Mouse (Mus musculus): ENCODE results near the gene Sfmbt1.

Sfmbt1 gene

DNA sequence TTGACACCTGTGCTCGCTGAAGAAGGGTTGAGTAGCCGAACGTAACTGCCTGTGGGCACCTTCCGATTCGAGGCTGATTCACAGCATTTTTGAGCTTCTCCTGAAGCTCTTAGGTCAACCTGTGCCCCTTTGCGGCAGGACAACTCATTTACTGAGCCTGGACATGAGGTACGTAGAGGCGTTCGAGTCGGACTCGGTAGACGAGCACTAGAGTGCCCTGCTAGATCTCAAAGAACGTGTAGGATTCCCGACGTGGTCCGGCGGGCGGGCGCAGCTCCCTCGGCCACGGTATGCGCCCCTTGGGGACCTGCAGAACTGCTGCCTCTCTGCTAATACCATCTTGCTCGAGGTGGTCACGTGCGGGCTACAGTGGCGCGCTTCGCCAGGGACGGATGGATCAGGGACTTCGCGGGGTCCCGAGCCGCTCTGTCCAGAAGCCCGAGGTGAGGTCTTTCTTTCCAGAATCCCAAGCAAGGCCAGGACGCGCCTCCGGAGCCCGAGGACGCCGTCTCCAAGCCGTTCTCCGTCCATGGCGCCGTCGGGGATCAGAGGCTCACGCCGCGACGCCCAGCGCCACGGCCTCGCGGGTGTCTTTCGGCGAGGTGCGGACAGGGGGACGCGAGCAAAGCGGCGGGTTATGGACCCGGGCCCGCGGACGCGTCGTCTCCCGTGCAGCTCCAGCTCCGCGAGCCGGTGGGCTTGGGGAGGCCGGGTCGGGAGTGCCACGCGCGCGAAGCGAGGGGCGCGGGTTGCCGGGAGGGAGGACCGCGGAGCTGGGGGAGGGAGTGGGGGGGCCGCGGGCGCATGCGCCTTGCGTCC lies at the start of gene Sfmbt1:
TSS of gene Sfmbt1 (plus strand) at position 51 of the 819 bp plus-strand sequence.
- Histone ChIP-seq H3K36me3 (ENCODE audit: control insufficient read depth, insufficient read depth, low read length, poor library complexity, severe bottlenecking) (no peaks in the 10 kb centered on the region), H3K27me3 (ENCODE audit: control insufficient read depth, insufficient read depth, low read length, poor library complexity, severe bottlenecking) (no peaks in the 10 kb centered on the region)
- DNase-seq (ENCODE audit: low read depth, low spot score), result peak; percentile 62

DNA sequence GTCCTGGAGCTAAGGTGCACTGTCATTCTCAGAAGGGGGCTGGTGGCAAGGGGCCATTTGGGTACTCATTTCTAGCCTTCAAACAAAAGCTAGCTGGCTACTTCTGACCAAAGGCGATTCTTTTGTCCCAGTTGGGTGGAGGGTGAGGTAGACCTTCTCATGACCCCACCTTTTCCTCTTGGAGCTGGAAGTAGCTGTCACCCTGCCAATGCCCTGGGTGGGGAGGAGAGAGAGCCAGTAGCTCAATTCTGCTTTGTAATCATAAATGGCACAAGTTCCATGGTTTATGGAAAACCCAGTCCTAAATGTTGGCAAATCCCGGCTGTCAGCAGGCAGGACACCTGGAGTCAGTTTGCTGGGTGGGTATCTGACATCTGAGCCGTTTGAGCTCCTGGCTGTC lies 48.6 kb upstream of the Sfmbt1 start:
- H3K36me3 ChIP-seq (ENCODE audit: control insufficient read depth, insufficient read depth, low read length, poor library complexity, severe bottlenecking), result peaks cover 6% of the 10 kb centered on the region; the same call in 1 of the 2 replicates
- DNase-seq (ENCODE audit: low read depth, low spot score), result no peak
- H3K27me3 ChIP-seq (ENCODE audit: control insufficient read depth, insufficient read depth, low read length, poor library complexity, severe bottlenecking), result no peaks in the 10 kb centered on the region

DNA sequence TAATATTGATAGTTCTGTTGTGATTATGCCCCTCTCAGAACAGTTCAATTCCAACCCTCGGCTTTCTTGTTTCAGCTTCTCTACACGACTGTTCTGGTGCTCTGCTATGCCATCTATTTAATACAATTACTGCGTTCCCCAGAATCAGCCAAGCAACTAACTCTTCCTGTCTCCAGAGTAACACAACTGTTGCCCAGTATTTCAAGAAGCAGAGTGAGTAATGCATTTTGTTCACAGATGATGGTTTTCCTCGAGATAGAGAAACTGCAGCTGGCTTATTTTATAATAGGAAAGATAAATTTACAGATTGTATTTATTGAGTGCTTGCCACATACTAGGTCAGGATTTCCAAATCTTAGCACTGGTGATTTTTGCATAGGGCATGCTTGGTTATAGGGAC lies 48.0 kb upstream of the Sfmbt1 start:
- DNase-seq (ENCODE audit: low read depth, low spot score), result no peak
- Histone ChIP-seq H3K36me3 (ENCODE audit: control insufficient read depth, insufficient read depth, low read length, poor library complexity, severe bottlenecking) (peaks cover 4% of the 10 kb centered on the region; the same call in 1 of the 2 replicates), H3K27me3 (ENCODE audit: control insufficient read depth, insufficient read depth, low read length, poor library complexity, severe bottlenecking) (no peaks in the 10 kb centered on the region)

DNA sequence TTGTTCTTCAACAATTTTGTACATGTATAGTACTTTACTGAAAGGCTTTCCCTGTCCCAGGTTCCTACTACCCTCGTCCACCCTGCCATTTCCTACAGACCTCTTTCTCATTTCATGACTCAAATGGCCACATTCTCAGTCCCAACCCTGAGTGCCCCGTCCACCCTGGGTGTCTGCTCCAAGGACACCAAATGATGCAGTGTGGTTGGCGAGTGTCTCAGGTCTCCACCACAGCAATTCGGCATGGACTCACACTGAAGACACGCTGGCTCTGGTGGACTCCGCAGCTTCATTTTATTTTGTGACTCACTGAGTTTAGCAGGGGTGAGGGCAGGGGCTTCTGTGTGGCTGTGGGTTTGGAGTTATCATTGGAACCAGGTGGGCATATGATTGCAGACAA lies 44.5 kb upstream of the Sfmbt1 start:
- no peak for DNase-seq (ENCODE audit: low read depth, low spot score)
- Histone ChIP-seq H3K36me3 (ENCODE audit: control insufficient read depth, insufficient read depth, low read length, poor library complexity, severe bottlenecking) (no peaks in the 10 kb centered on the region; the same call in 1 of the 2 replicates), H3K27me3 (ENCODE audit: control insufficient read depth, insufficient read depth, low read length, poor library complexity, severe bottlenecking) (no peaks in the 10 kb centered on the region)

DNA sequence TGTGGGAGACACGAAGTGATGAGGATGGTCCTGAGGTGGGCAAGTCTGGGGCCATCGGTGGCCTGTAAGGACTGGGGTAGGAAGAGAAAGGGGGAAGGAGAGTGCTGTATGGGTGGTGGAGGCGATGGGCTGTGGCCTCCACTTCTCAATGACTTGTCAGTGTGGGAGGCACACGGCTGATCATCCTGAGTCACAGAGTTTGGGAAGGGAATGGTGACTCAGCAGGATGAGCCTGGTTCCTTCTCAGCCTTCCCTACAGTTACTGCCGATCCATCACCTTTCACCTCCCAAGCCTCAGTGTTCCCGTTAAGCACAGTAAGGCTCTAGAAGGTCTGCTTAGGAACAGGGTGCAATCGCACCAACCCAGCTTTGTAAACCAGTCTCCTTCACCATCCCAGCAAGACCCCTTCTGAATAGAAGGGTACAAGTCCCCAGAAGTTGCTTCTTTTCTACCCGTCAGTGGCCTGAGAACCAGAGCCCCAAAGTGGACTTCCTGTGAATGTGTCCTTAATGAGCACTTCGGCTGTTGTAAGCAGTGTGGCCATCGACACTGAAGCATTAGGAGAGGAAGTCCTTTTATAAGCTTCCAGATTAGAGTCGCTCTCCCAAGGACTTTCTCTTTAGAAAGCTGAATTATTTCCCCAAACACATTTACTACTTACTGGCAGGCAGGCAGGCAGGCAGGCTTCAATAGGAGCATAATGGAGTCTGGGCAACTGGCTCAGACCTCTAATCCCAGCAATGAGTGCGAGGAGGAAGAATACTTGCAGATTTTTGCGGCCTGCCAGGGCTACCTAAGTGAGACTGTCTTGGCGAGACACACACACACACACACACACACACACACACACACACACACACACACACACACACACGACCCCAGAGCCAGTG lies 43.3 kb upstream of the Sfmbt1 start:
- no peaks in the 10 kb centered on the region; the same call in 1 of the 2 replicates for H3K36me3 ChIP-seq (ENCODE audit: control insufficient read depth, insufficient read depth, low read length, poor library complexity, severe bottlenecking)
- no peak for DNase-seq (ENCODE audit: low read depth, low spot score)
- H3K27me3 ChIP-seq (ENCODE audit: control insufficient read depth, insufficient read depth, low read length, poor library complexity, severe bottlenecking), result no peaks in the 10 kb centered on the region

DNA sequence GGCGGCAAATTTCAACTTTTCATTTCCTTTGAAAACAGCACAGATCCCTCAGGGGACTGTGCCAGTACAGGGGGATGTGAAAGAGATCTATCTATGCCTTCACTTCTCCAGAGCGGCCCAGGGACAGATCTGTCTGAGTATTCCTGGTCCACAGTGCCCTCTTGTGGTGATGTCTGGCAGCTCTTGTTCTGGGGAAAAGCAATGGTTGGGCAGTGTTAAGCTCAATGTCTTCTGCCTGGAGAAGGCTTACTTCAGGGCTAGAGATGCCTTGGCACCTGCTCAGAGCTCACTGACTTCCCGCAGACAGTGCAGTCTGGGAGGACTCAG lies 42.7 kb upstream of the Sfmbt1 start:
- Histone ChIP-seq H3K27me3 (ENCODE audit: control insufficient read depth, insufficient read depth, low read length, poor library complexity, severe bottlenecking) (no peaks in the 10 kb centered on the region), H3K36me3 (ENCODE audit: control insufficient read depth, insufficient read depth, low read length, poor library complexity, severe bottlenecking) (no peaks in the 10 kb centered on the region; the same call in 1 of the 2 replicates)
- peak; percentile 96 for DNase-seq (ENCODE audit: low read depth, low spot score)

DNA sequence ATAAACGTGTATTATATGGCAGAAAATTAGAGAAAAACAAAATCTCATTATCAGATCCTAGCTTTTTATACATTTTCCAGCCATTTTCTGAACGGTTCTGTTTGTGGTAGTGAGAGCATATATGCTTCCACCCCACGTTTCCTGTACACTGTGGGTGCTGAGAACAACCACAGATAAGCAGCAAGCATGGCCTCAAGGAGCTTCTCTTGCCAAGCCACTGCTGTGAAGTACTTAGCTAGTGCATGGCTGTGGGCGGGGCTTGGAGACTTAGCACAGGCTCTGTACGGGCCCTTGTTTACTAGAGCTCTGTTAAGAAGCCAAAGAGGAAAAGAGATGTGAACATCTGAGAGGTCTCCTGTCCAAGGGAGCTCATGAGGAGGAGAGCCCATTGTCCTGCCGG lies 39.7 kb upstream of the Sfmbt1 start:
- peaks cover 2% of the 10 kb centered on the region; the same call in 1 of the 2 replicates for H3K36me3 ChIP-seq (ENCODE audit: control insufficient read depth, insufficient read depth, low read length, poor library complexity, severe bottlenecking)
- DNase-seq (ENCODE audit: low read depth, low spot score), result no peak
- H3K27me3 ChIP-seq (ENCODE audit: control insufficient read depth, insufficient read depth, low read length, poor library complexity, severe bottlenecking), result no peaks in the 10 kb centered on the region

DNA sequence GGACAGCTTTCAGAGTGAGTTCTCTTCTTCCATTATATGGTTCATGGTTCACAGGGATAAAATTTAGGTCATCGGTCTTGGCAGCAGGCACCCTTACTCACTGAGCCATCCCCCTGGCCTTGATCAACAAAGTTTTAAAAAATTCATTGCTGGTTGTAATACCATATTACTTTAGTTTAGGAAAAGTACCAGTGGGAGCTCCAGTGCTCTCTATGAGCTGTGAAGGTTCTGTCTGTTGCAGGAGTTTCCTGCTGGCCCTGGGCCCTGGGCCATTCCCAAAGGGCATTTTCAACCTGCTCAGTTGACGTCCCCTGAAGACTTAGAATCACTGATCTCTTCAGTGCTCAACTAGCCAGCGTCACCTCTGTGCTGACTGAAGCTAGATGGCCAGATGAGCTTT lies 32.5 kb upstream of the Sfmbt1 start:
- Histone ChIP-seq H3K36me3 (ENCODE audit: control insufficient read depth, insufficient read depth, low read length, poor library complexity, severe bottlenecking) (peaks cover 5% of the 10 kb centered on the region), H3K27me3 (ENCODE audit: control insufficient read depth, insufficient read depth, low read length, poor library complexity, severe bottlenecking) (no peaks in the 10 kb centered on the region)
- no peak for DNase-seq (ENCODE audit: low read depth, low spot score)

DNA sequence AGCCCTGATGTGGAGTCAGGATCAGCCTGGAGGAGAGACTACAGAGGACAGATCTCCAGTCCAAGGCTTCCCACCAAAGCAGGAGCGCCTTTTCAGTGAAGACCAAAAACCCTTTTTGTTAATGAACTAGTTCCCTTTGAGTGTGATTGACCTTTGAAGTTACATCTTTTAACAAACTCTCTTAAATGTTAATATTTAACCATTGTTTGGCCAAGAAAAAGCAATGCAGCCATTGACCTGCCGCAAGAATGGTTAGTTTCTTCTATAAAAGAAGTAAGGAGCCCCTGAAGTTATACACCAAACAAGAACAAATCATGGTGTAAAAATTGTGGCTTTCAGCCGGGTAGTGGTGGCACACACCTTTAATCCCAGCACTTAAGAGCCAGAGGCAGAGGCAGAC lies 24.0 kb upstream of the Sfmbt1 start:
- Histone ChIP-seq H3K36me3 (ENCODE audit: control insufficient read depth, insufficient read depth, low read length, poor library complexity, severe bottlenecking) (peaks cover 5% of the 10 kb centered on the region), H3K27me3 (ENCODE audit: control insufficient read depth, insufficient read depth, low read length, poor library complexity, severe bottlenecking) (no peaks in the 10 kb centered on the region)
- no peak for DNase-seq (ENCODE audit: low read depth, low spot score)

DNA sequence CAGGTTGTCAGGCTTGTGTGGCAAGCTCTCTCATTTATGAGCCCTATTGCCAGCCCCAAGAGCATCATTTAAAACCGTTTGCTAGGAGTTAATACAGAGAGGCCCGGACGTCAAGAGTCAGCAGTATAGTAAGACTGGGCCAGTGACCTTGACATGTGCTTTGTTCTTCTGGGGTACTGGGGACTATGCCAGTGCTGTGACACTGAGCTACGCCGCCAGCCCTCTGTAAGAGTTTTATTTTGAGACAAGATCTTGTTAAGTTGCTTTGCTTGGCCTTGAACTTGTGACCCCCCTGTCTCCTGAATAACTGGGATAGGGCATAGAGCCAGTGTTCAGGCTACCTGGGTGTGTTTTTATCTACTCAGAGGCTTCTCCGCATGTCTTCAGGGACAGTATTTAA lies 22.2 kb upstream of the Sfmbt1 start:
- H3K36me3 ChIP-seq (ENCODE audit: control insufficient read depth, insufficient read depth, low read length, poor library complexity, severe bottlenecking), result peaks cover 5% of the 10 kb centered on the region
- DNase-seq (ENCODE audit: low read depth, low spot score), result no peak
- H3K27me3 ChIP-seq (ENCODE audit: control insufficient read depth, insufficient read depth, low read length, poor library complexity, severe bottlenecking), result no peaks in the 10 kb centered on the region

DNA sequence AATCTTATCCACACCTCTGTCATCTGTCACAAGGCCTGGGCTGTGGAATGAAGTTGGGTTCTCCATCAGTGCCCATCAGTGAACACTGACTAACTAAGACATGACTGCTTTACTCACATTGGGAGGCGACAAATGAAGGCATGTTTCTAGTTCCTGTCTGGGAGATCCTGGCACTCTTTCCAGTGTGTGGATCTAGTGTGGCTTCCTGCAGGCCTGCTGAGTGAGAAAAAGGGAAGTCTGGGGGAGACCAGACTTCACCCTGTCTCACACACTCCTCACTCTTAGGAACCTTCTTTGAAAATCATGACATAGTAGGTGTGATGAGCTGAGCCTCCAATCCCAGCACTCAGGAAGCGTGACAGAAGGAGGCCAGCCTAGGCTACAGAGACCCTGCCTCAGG lies 19.9 kb upstream of the Sfmbt1 start:
- DNase-seq (ENCODE audit: low read depth, low spot score), result no peak
- Histone ChIP-seq H3K27me3 (ENCODE audit: control insufficient read depth, insufficient read depth, low read length, poor library complexity, severe bottlenecking) (no peaks in the 10 kb centered on the region), H3K36me3 (ENCODE audit: control insufficient read depth, insufficient read depth, low read length, poor library complexity, severe bottlenecking) (peaks cover 4% of the 10 kb centered on the region)

DNA sequence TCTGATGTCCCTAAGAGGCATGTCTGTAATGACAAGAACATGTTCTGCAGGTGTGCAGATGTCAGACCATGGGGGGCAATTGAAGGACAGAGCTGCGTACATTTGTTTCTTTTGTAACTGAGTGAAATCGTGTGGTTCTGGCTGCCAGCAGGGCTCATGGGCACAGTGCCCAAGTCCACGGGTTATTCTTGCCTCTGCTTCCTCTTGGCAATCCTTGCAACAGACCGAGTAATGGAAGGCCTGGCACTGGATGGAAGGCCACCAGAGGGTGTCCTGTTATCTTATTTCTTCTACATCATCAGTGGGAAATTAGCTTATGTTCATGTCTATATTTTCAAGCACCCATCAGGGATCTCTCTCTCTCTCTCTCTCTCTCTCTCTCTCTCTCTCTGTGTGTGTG lies 19.0 kb upstream of the Sfmbt1 start:
- DNase-seq (ENCODE audit: low read depth, low spot score), result no peak
- Histone ChIP-seq H3K36me3 (ENCODE audit: control insufficient read depth, insufficient read depth, low read length, poor library complexity, severe bottlenecking) (no peaks in the 10 kb centered on the region), H3K27me3 (ENCODE audit: control insufficient read depth, insufficient read depth, low read length, poor library complexity, severe bottlenecking) (no peaks in the 10 kb centered on the region)

DNA sequence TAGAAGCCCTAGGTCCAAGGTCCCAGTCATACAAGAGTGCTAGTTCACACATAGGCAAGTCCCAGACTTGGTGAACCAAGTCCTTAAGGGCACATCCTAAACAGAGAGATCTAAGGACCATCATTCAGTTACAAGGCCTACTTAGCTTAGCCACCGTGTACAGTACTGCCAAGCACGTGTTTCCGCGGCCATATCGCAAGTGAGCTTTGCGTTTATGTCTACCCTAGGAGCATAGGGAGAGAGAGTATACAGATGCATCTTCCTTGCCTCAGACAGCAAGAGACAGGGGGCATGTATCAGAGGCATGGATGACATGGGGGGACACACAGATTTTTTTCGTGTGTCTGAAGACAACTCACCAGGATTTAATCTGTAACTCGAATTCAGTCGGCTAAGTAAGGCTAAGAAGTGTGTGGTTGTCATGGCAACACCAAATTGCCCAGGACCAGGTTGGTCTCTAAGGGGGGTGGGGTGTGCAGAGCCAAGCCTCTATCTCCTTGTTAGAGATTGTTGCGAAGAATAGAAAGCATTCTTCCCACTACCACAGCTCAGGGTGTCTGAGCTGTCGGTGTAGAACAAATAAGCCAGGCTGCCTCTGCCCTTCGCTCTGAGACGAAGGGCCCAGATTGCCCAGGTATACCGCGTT lies 17.1 kb upstream of the Sfmbt1 start:
- Histone ChIP-seq H3K36me3 (ENCODE audit: control insufficient read depth, insufficient read depth, low read length, poor library complexity, severe bottlenecking) (no peaks in the 10 kb centered on the region), H3K27me3 (ENCODE audit: control insufficient read depth, insufficient read depth, low read length, poor library complexity, severe bottlenecking) (no peaks in the 10 kb centered on the region)
- DNase-seq (ENCODE audit: low read depth, low spot score), result no peak

DNA sequence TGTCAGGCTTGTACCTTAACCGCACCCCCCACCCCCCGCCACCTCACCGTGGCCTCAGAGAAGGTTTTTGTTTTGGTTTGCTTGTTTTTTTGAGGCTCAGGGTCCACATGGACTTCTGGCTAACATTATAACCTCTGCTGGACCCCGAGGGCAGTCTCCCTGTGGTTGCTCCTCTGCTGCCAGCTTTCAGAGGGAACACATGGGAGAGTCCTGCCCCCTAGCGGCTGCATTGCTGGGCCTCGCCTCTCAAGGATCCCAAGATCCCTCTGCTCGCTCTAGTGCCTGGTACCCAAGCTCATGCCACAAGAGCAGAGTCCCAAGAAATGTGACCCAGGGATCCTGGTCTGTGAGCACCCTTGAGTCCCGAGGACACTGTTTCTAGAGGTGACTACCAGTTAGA lies 15.0 kb upstream of the Sfmbt1 start:
- peak; percentile 74 for DNase-seq (ENCODE audit: low read depth, low spot score)
- Histone ChIP-seq H3K36me3 (ENCODE audit: control insufficient read depth, insufficient read depth, low read length, poor library complexity, severe bottlenecking) (no peaks in the 10 kb centered on the region), H3K27me3 (ENCODE audit: control insufficient read depth, insufficient read depth, low read length, poor library complexity, severe bottlenecking) (no peaks in the 10 kb centered on the region)

DNA sequence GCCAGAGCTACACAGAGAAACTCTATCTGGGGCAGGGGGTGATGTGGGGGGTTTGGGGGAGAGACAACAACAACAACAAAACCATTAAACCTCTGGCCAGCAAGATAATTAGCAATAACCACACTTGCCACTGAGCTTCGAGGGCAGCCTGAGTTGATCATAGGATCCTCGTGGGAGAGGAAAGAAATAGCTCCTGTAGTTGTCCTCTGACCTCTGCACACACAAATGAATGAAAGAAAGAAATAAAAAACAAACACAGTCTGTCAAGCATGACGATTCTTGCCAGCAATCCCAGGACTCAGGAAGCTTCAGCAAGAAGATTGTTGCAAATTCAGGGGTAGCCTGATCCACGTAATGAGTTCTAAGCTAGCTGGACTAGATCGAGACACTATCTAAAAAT lies 12.1 kb upstream of the Sfmbt1 start:
- H3K27me3 ChIP-seq (ENCODE audit: control insufficient read depth, insufficient read depth, low read length, poor library complexity, severe bottlenecking), result no peaks in the 10 kb centered on the region
- DNase-seq (ENCODE audit: low read depth, low spot score), result no peak
- H3K36me3 ChIP-seq (ENCODE audit: control insufficient read depth, insufficient read depth, low read length, poor library complexity, severe bottlenecking), result no peaks in the 10 kb centered on the region

All from splenic B cell, adult 2 months (primary cell).